Mouse (Mus musculus): ENCODE results near the gene Nol4l. TPM values are rescaled to one million over a fixed set of nuclear protein-coding genes. Genes with fewer than 3 reads are reported as not detected.

The Nol4l gene
- polyA plus RNA-seq, 1 experiment from 2014 or later = 10.3 TPM

GRCm38 (mm10) chr2:153542936-153543668 is 13.3 kb upstream of the Nol4l start:
- Histone ChIP-seq H3K27ac (replicated peaks) (no peak overlapping the region), H3K4me3 (replicated peaks) (no peak overlapping the region), H3K4me1 (peaks cover 3% of the 10 kb centered on the region; the same call in 1 of the 2 replicates), H3K36me3 (no peaks in the 10 kb centered on the region), H3K9ac (no peak overlapping the region), H3K4me2 (replicated peaks) (no peak overlapping the region), H3K9me3 (replicated peaks) (no peaks in the 10 kb centered on the region), H3K27me3 (no peaks in the 10 kb centered on the region)
- no peak for ATAC-seq (ENCODE audit: insufficient number of reproducible peaks, low FRiP score, low TSS enrichment, low read depth)
- WGBS = 80% methylated on average over 8 of the region's 8 CpGs

- H3K4me2 ChIP-seq (replicated peaks) = no peak overlapping the region
- no peak overlapping the region for H3K4me3 ChIP-seq (replicated peaks)
- no peak for ATAC-seq (ENCODE audit: insufficient number of reproducible peaks, low FRiP score, low TSS enrichment, low read depth)
- no peaks in the 10 kb centered on the region for H3K27me3 ChIP-seq
- H3K4me1 ChIP-seq = no peaks in the 10 kb centered on the region
- no peak overlapping the region for H3K27ac ChIP-seq (replicated peaks)
- no peak overlapping the region for H3K9ac ChIP-seq
- no peaks in the 10 kb centered on the region for H3K9me3 ChIP-seq (replicated peaks)
- 66% methylated on average over 3 of the region's 3 CpGs for WGBS
- H3K36me3 ChIP-seq = no peaks in the 10 kb centered on the region
Measured at GRCm38 (mm10) chr2:153538898-153539297, 9.1 kb upstream of the Nol4l start.

GRCm38 (mm10) chr2:153533981-153534380 is 4.2 kb upstream of the Nol4l start:
- Histone ChIP-seq H3K27me3 (peaks cover 19% of the 10 kb centered on the region; the same call in 1 of the 2 replicates), H3K36me3 (no peaks in the 10 kb centered on the region), H3K9me3 (replicated peaks) (no peaks in the 10 kb centered on the region), H3K4me2 (replicated peaks) (no peak overlapping the region), H3K4me1 (peaks cover 12% of the 10 kb centered on the region; the same call in 1 of the 2 replicates), H3K9ac (no peak overlapping the region), H3K4me3 (replicated peaks) (no peak overlapping the region), H3K27ac (replicated peaks) (no peak overlapping the region)
- ATAC-seq (ENCODE audit: insufficient number of reproducible peaks, low FRiP score, low TSS enrichment, low read depth) = no peak
- WGBS = 65% methylated on average over 1 of the region's 1 CpGs

GRCm38 (mm10) chr2:153530948-153531347 is 1.2 kb upstream of the Nol4l start:
- no peak for ATAC-seq (ENCODE audit: insufficient number of reproducible peaks, low FRiP score, low TSS enrichment, low read depth)
- 54% methylated on average over 5 of the region's 5 CpGs for WGBS
- H3K4me2 ChIP-seq (replicated peaks) = no peak overlapping the region

DNA sequence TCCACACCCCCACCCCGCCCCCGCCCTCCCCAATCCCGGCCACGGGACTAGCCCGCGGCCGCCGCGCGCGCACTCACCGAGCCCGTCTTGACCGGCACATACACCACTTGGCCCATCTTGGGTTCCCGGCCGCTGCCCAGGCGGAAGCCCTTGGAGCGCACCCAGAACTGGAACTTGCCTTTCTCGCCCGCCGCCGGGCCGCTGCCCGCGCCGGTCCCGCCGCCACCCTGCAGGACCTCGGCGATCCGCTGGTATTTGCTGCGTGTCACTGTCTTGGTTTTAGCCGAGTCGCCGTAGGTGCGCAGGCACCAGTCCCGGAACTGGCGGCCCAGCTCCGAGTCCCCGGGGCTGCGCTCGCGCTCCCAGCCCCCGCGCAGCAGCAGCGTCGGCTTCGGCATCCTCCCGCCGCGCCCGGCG is 398 bp downstream of the Nol4l start:
- H3K4me1 ChIP-seq = peaks cover 43% of the 10 kb centered on the region
- no peaks in the 10 kb centered on the region for H3K36me3 ChIP-seq
- peak overlapping the region; percentile 100 for H3K4me2 ChIP-seq (replicated peaks)
- peaks cover 28% of the 10 kb centered on the region for H3K27me3 ChIP-seq
- H3K9ac ChIP-seq = peak overlapping the region; percentile 37
- under 1% methylated on average over 49 of the region's 53 CpGs for WGBS
- H3K9me3 ChIP-seq (replicated peaks) = no peaks in the 10 kb centered on the region
- peak overlapping the region; percentile 67 for H3K4me3 ChIP-seq (replicated peaks)
- H3K27ac ChIP-seq (replicated peaks) = no peak overlapping the region
- ATAC-seq (ENCODE audit: insufficient number of reproducible peaks, low FRiP score, low TSS enrichment, low read depth) = no peak

More at GRCm38 (mm10) chr2:153530948-153531347, 1.2 kb upstream of the Nol4l start:
- Histone ChIP-seq H3K36me3 (no peaks in the 10 kb centered on the region), H3K27me3 (peaks cover 28% of the 10 kb centered on the region), H3K9ac (no peak overlapping the region), H3K4me1 (peaks cover 37% of the 10 kb centered on the region), H3K27ac (replicated peaks) (no peak overlapping the region), H3K4me3 (replicated peaks) (no peak overlapping the region), H3K9me3 (replicated peaks) (no peaks in the 10 kb centered on the region)

DNA sequence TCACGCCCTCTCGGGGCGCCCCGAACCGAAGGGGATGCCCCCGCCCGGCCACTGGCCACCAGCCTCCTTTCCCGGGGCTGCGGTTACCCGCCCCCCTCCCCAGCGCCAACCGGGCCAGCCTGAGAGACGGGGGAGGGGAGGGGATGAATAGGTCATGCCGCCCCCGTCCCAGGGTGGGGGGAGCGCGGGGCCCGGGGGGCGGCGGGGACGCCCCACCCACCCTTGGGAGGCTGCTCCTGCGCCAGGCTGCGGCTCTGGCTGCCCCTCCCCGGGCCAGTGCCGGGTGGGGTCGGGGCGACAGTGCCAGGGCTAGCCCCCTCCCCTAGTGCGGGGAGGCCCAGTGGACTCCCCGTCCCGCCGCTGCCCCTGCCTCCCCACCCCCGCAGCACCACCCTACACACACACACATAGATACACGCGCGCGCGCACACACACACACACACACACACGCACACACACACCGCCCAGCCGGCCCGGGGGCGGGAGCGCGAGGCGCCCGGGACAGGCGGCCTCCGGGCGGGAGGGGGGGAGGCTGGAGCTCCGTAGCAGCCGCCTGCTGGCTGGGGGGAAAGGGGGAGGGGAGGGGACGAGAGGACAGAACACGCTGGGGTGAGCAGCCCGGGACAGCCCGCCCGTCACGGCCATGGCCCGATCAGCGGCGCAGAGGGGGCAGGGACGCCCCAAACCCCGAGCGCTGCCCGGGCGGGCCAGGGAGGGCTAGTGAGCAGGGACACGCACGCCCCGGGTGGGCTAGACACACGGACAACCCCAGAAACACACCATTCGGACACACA is 1.0 kb downstream of the Nol4l start:
- peaks cover 43% of the 10 kb centered on the region for H3K4me1 ChIP-seq
- H3K4me3 ChIP-seq (replicated peaks) = peak overlapping the region; percentile 67
- no peaks in the 10 kb centered on the region for H3K9me3 ChIP-seq (replicated peaks)
- no peaks in the 10 kb centered on the region for H3K36me3 ChIP-seq
- H3K9ac ChIP-seq = peak overlapping the region; percentile 40
- H3K4me2 ChIP-seq (replicated peaks) = peak overlapping the region; percentile 100
- WGBS = under 1% methylated on average over 27 of the region's 70 CpGs
- no peak overlapping the region for H3K27ac ChIP-seq (replicated peaks)
- peak; percentile 20; the same call in 1 of the 2 replicates for ATAC-seq (ENCODE audit: insufficient number of reproducible peaks, low FRiP score, low TSS enrichment, low read depth)
- peaks cover 28% of the 10 kb centered on the region for H3K27me3 ChIP-seq

GRCm38 (mm10) chr2:153527580-153528531 is 1.9 kb downstream of the Nol4l start:
- peaks cover 28% of the 10 kb centered on the region for H3K27me3 ChIP-seq

DNA sequence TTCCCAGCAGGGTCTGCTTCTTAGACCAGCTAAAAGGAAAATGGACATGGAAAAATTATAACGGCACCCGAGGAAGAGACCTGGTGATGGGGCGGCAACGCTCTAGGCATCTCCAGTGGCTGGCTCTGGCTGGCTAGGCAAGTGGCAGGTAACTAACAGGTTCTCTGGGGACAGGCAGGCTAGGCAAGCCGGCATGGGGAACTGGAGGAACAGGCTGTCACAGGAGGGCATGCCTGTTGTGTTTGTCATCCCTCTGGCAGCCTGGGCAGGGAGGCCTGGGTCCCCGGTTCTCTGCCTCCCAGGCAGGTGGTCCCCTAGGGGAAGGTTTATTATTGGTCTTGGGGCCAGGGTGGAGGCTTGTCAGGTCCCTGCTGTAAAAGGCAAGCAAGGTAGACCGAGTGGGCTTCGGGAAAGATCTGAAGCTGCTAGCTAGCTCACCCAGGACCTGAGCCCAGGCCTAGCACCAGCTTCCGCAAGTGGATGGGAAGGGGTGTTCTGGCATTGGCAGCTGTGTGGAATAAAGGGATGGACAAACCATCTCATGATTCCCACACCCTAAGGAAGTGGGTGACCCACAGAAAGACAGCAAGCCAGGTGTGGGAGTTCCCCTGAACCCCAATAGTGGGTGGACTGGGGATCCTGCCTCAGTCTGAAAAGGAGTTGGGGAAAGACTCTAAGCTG is 2.8 kb downstream of the Nol4l start:
- WGBS = 46% methylated on average over 9 of the region's 9 CpGs
- H3K4me2 ChIP-seq (replicated peaks) = no peak overlapping the region

More at GRCm38 (mm10) chr2:153527580-153528531, 1.9 kb downstream of the Nol4l start:
- H3K9me3 ChIP-seq (replicated peaks) = no peaks in the 10 kb centered on the region
- H3K36me3 ChIP-seq = no peaks in the 10 kb centered on the region
- 3% methylated on average over 64 of the region's 85 CpGs for WGBS
- peaks cover 43% of the 10 kb centered on the region for H3K4me1 ChIP-seq
- peak overlapping the region; percentile 67 for H3K4me3 ChIP-seq (replicated peaks)
- H3K9ac ChIP-seq = peak overlapping the region; percentile 40
- ATAC-seq (ENCODE audit: insufficient number of reproducible peaks, low FRiP score, low TSS enrichment, low read depth) = peak; percentile 26; the same call in 1 of the 2 replicates
- H3K4me2 ChIP-seq (replicated peaks) = peak overlapping the region; percentile 100
- 0 out of 2 replicates have a peak overlapping the region, but pooled peaks have one; percentile 34 for H3K27ac ChIP-seq (replicated peaks)

DNA sequence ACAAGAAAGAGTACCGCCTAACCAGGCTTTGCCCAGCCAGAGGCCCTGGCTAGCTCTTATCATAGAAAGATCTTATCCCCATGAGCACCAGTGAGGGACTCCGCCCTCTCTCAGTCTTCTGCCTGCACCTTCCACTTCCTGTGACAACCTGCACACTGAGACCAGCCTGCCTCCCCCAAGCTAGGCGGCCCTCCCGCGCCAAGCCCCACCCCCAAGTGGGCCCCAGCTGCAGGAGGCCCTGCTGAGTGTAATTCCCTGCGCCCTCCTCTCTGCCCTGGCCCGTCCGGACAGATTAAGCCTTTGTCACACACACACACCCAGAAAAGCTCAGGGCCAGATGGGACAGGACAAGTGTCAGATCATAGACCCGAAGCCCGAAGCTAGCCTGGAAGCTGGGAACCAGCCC is 3.9 kb downstream of the Nol4l start:
- Histone ChIP-seq H3K9me3 (replicated peaks) (no peaks in the 10 kb centered on the region), H3K27ac (replicated peaks) (no peak overlapping the region), H3K27me3 (peaks cover 21% of the 10 kb centered on the region), H3K9ac (no peak overlapping the region), H3K4me1 (peaks cover 49% of the 10 kb centered on the region), H3K36me3 (no peaks in the 10 kb centered on the region), H3K4me3 (replicated peaks) (no peak overlapping the region), H3K4me2 (replicated peaks) (peak overlapping the region; percentile 6; the same call in 1 of the 2 replicates)
- WGBS = 17% methylated on average over 10 of the region's 10 CpGs
- ATAC-seq (ENCODE audit: insufficient number of reproducible peaks, low FRiP score, low TSS enrichment, low read depth) = no peak

More for the DNA sequence above, 2.8 kb downstream of the Nol4l start:
- Histone ChIP-seq H3K36me3 (no peaks in the 10 kb centered on the region), H3K4me3 (replicated peaks) (no peak overlapping the region; the same call in 1 of the 2 replicates), H3K9ac (no peak overlapping the region), H3K27ac (replicated peaks) (no peak overlapping the region), H3K4me1 (peaks cover 49% of the 10 kb centered on the region), H3K9me3 (replicated peaks) (no peaks in the 10 kb centered on the region), H3K27me3 (peaks cover 28% of the 10 kb centered on the region)
- no peak for ATAC-seq (ENCODE audit: insufficient number of reproducible peaks, low FRiP score, low TSS enrichment, low read depth)

GRCm38 (mm10) chr2:153524727-153525126 is 5.0 kb downstream of the Nol4l start:
- H3K27ac ChIP-seq (replicated peaks) = no peak overlapping the region
- WGBS = 57% methylated on average over 2 of the region's 2 CpGs
- ATAC-seq (ENCODE audit: insufficient number of reproducible peaks, low FRiP score, low TSS enrichment, low read depth) = no peak

More at GRCm38 (mm10) chr2:153524727-153525126, 5.0 kb downstream of the Nol4l start:
- Histone ChIP-seq H3K9ac (no peak overlapping the region), H3K36me3 (no peaks in the 10 kb centered on the region), H3K9me3 (replicated peaks) (no peaks in the 10 kb centered on the region), H3K4me1 (peaks cover 44% of the 10 kb centered on the region), H3K4me3 (replicated peaks) (no peak overlapping the region), H3K4me2 (replicated peaks) (no peak overlapping the region), H3K27me3 (peaks cover 12% of the 10 kb centered on the region)
